Mouse (Mus musculus) skeletal muscle tissue, adult 2 months (tissue): ENCODE measurements at regions not wholly inside any gene's neighbourhood (a gene's known extent, or its start where the extent isn't known, plus 50 kb on each side); places are given as distances from the start of the nearest gene placed in this dataset.

Experiments
- DNase-seq: peaks from one replicate; pipeline ENCODE4 v3.0.0-alpha.2; 2012; ENCODE audit warnings: low read depth, low spot score

DNA sequence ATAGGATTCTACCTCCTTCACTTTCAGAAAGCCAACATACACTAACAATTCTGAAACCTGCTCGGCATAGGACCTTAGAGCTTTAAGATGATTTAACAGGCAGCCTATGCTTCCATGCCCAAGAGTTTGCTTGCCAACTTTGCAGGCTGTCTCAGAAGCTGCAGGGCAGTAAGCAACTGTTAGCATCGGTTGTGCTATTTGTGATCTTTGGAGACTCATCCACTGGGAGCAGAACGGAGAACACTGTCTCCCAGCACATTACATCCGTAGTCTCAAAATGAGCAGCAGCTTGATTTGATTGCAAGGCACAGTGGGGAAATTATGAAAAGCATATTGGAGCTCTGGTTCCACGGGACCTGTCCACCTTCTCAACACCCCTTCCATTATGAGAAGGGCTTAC is 108.5 kb upstream of the Pter start:
- no peak for DNase-seq

DNA sequence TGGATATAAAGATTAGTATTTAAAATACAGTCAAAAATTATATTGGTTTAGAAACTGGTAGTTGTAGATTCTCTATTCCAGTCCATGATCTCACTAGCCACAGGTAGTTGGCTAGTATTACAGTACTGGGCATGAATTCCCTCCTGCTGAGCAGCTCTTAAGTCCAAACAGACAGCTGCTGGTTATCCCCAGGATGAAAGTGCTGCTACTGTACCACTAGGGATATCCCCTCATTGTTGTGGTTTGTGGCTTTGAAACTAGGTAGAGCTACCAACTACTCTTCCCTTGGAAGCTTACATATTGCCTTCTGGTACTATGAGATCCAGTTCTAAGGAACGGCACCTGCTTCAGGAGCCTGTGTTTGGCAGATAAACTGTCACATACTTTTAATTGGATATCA is 97.9 kb upstream of the Pter start:
- DNase-seq: no peak

DNA sequence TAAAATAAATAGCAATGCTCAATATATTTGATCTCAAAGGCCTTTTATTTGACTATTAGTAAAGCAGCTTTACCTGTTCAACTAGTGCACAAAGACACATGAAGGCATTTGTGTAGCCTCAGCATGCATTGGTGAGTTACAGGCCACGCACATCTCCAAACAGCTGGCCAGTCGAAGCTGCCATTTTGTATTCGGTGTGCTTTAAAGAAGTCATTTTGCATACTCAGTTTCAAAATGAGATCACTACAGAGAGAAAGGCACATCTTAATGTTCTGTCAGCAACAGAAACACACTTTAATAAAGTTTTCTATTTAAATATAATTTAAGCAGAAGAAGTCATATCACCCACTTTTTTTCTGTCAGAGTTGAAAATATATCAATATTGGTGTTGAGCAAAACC is 90.3 kb upstream of the Pter start:
- DNase-seq: no peak

DNA sequence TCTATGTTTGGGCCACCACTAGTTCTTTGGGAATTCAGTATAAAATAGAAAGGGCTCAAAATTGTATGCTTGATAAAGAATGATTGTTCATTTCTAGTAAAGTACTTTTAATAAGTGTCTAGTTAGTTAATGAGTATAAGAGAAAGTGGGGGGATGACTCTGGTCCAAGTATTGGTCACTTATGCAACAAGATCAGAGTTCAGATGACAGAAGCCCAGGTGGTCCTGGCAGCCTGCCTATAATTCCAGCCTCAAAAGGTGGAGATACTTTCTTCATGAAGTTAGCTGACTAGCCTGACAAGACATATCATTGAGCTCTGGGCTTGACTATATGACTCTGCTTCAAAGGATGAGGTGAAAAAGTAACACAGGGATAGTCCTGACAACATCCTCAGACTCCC is 57.3 kb upstream of the Pter start:
- DNase-seq: no peak

- DNase-seq: no peak
Observed at GRCm38 (mm10) chr2:12868772-12869171, 55.1 kb upstream of the Pter start.
